Mouse (Mus musculus) heart, embryonic 14.5 days (tissue): ENCODE data around the gene Mbtps1. TPM values are rescaled to one million over a fixed set of nuclear protein-coding genes. Genes with fewer than 3 reads are reported as not detected.

Experiments
- ATAC-seq: fragments of 200-750 bp; cut with Nextera tagmentation; 2 replicates; pipeline ENCODE4 v1.8.0; 2017; ENCODE audit warnings: low read depth, moderate TSS enrichment; ENCODE audit not compliant: insufficient number of reproducible peaks, insufficient read depth, low FRiP score
- H3K27ac ChIP-seq, 2 experiments: fragments of 200-500 bp in 1 of 2; fragments of 300-500 bp in 1 of 2; sonication (generic) in 1 of 2; replicated peaks in 1 of 2; 2 replicates each; pipeline ENCODE4 v1.5.1; 2012 to 2014; ENCODE audit warnings: low read depth in 2 of 2, low read length in 2 of 2, control low read depth in 1 of 2, mild to moderate bottlenecking in 1 of 2, mixed read lengths in 1 of 2; ENCODE audit not compliant: control insufficient read depth in 1 of 2, insufficient read depth in 1 of 2
- H3K27me3 ChIP-seq: fragments of 300-500 bp; sonication (generic); 2 replicates; pipeline ENCODE4 v1.6.1; 2014; ENCODE audit warnings: mild to moderate bottlenecking, low read length, control low read depth; ENCODE audit not compliant: control insufficient read depth, insufficient read depth
- H3K36me3 ChIP-seq: fragments of 300-500 bp; sonication (generic); 2 replicates; pipeline ENCODE4 v1.6.1; 2014; ENCODE audit warnings: mild to moderate bottlenecking, control low read depth, low read length, mixed read lengths; ENCODE audit not compliant: control insufficient read depth, insufficient read depth
- H3K4me1 ChIP-seq, 2 experiments: fragments of 200-500 bp in 1 of 2; fragments of 300-500 bp in 1 of 2; sonication (generic) in 1 of 2; 2 replicates each; pipeline ENCODE4 v1.6.1; 2012 to 2014; ENCODE audit warnings: low read length in 2 of 2, control low read depth in 1 of 2, mixed read lengths in 1 of 2; ENCODE audit not compliant: control insufficient read depth in 2 of 2, insufficient read depth in 2 of 2
- H3K4me2 ChIP-seq: fragments of 300-500 bp; sonication (generic); 2 replicates; pipeline ENCODE4 v1.6.1; 2014; ENCODE audit warnings: mild to moderate bottlenecking, low read length
- H3K4me3 ChIP-seq, 2 experiments: fragments of 200-500 bp in 1 of 2; fragments of 300-500 bp in 1 of 2; sonication (generic) in 1 of 2; 2 replicates each; pipeline ENCODE4 v1.5.1; 2012 to 2014; ENCODE audit warnings: low read length in 2 of 2, mild to moderate bottlenecking in 2 of 2, control low read depth in 1 of 2, low read depth in 1 of 2, moderate library complexity in 1 of 2; ENCODE audit not compliant: control insufficient read depth in 1 of 2, insufficient read depth in 1 of 2
- H3K9ac ChIP-seq: fragments of 300-500 bp; sonication (generic); 2 replicates; pipeline ENCODE4 v1.6.1; 2014; ENCODE audit warnings: mild to moderate bottlenecking, low read length
- H3K9me3 ChIP-seq: fragments of 300-500 bp; sonication (generic); 2 replicates; pipeline ENCODE4 v1.6.1; 2016; ENCODE audit warnings: low read length, control low read depth; ENCODE audit not compliant: control insufficient read depth
- WGBS: fragments of 180-500 bp; shearing (Covaris S2); extraction: QIAGEN DNeasy Blood & Tissue Kit; methylation state at CpG from one replicate; pipeline ENCODE4 v1.1.7; 2014; 5-methylcytosine and 5-hydroxymethylcytosine counted together
- polyA plus RNA-seq: library from polyadenylated mRNA; unstranded; fragments of >200 nt; fragmentation: Nextera tagmentation; extraction: Ambion mirVana; gene quantifications from 2 replicates; pipeline ENCODE4 v1.2.1, GENCODE M21; 2014

Mbtps1 gene
- polyA plus RNA-seq, 1 experiment from 2014 or later = 62.5 TPM

GRCm38 (mm10) chr8:119502111-119502510, 56.4 kb downstream of the Mbtps1 start:
- WGBS = 32% methylated on average over 4 of the region's 4 CpGs
- Histone ChIP-seq H3K9ac (no peak overlapping the region), H3K27me3 (peaks cover 3% of the 10 kb centered on the region; the same call in 1 of the 2 replicates)

GRCm38 (mm10) chr8:119501598-119501997, 56.9 kb downstream of the Mbtps1 start, which contains the start of gene Slc38a8:
Slc38a8 (minus strand) TSS chr8:119501698.
- Histone ChIP-seq H3K36me3 (0 out of 2 replicates have a peak, but pooled peaks cover 5% of the 10 kb centered on the region), H3K9ac (no peak within 1 kb of the TSS), H3K4me3 (no peak within 1 kb of the TSS), H3K4me1 (peaks cover 9 to 11% of the 10 kb centered on the region in 2 experiments; a peak in 3 of 4 replicates), H3K27ac (no peak within 1 kb of the TSS), H3K4me2 (no peak within 1 kb of the TSS), H3K27me3 (peaks cover 3% of the 10 kb centered on the region; the same call in 1 of the 2 replicates), H3K9me3 (no peaks in the 10 kb centered on the region)
- ATAC-seq = no peak
- 55% methylated on average over 5 of the region's 5 CpGs for WGBS

More at GRCm38 (mm10) chr8:119502111-119502510, 56.4 kb downstream of the Mbtps1 start:
- Histone ChIP-seq H3K9me3 (no peaks in the 10 kb centered on the region), H3K4me1 (peaks cover 9 to 11% of the 10 kb centered on the region in 2 experiments; a peak in 3 of 4 replicates), H3K27ac (no peak overlapping the region), H3K4me3 (no peak overlapping the region), H3K4me2 (no peak overlapping the region), H3K36me3 (peaks cover 8% of the 10 kb centered on the region)
- no peak for ATAC-seq

- Histone ChIP-seq H3K9me3 (no peaks in the 10 kb centered on the region), H3K27me3 (peaks cover 3% of the 10 kb centered on the region; the same call in 1 of the 2 replicates), H3K4me3 (no peak overlapping the region), H3K4me1 (peaks cover 5 to 11% of the 10 kb centered on the region in 2 experiments; a peak in 2 of 4 replicates), H3K27ac (no peak overlapping the region), H3K36me3 (no peaks in the 10 kb centered on the region), H3K4me2 (no peak overlapping the region), H3K9ac (no peak overlapping the region)
- ATAC-seq = no peak
- 69% methylated on average over 2 of the region's 2 CpGs for WGBS
These were observed 58.7 kb downstream of the Mbtps1 start for GRCm38 (mm10) chr8:119499836-119500235.

DNA sequence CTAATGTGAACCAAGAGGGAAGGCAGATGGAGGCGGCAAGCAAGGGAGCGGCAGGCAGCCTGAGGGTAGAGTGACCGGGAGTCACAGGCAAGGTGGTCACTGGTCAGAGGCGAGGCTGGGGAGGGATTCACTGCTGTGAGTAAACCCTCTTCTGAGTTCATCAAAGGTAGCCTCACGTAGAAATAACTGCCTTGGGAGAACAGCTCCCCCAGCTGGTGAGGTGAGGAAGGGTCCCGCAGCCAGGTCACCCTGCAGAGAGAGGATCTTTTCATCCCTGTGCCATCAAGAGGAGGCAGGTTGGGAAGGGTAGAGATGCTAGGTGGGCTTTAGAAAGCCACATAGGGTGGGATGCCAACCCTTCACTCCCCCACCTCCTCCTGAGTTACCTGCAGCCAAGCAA, 61.7 kb downstream of the Mbtps1 start:
- peaks cover 11% of the 10 kb centered on the region; the same call in 1 of the 2 replicates for H3K27me3 ChIP-seq
- no peak overlapping the region for H3K4me2 ChIP-seq
- H3K4me1 ChIP-seq = no peaks in the 10 kb centered on the region; a peak in 1 of 4 replicates
- no peak overlapping the region for H3K4me3 ChIP-seq
- H3K9me3 ChIP-seq = no peaks in the 10 kb centered on the region
- whole genome bisulfite sequencing = 24% methylated on average over 6 of the region's 6 CpGs
- H3K9ac ChIP-seq = no peak overlapping the region
- no peaks in the 10 kb centered on the region for H3K36me3 ChIP-seq
- H3K27ac ChIP-seq = no peak overlapping the region
- no peak for ATAC-seq

GRCm38 (mm10) chr8:119487093-119487492, 71.4 kb downstream of the Mbtps1 start:
- 74% methylated on average over 7 of the region's 7 CpGs for WGBS
- Histone ChIP-seq H3K4me2 (no peak overlapping the region), H3K9ac (no peak overlapping the region)

GRCm38 (mm10) chr8:119484145-119484896, 74.2 kb downstream of the Mbtps1 start:
- Histone ChIP-seq H3K27ac (no peak overlapping the region), H3K4me2 (no peak overlapping the region), H3K9me3 (no peaks in the 10 kb centered on the region), H3K9ac (no peak overlapping the region), H3K4me3 (no peak overlapping the region), H3K4me1 (no peaks in the 10 kb centered on the region; a peak in 1 of 4 replicates), H3K27me3 (no peaks in the 10 kb centered on the region; the same call in 1 of the 2 replicates), H3K36me3 (no peaks in the 10 kb centered on the region)
- WGBS = 75% methylated on average over 11 of the region's 11 CpGs
- no peak for ATAC-seq

More at GRCm38 (mm10) chr8:119487093-119487492, 71.4 kb downstream of the Mbtps1 start:
- H3K9me3 ChIP-seq = no peaks in the 10 kb centered on the region
- H3K27me3 ChIP-seq = peaks cover 4% of the 10 kb centered on the region
- H3K36me3 ChIP-seq = no peaks in the 10 kb centered on the region
- H3K4me3 ChIP-seq = no peak overlapping the region
- peaks cover 12 to 14% of the 10 kb centered on the region in 2 experiments for H3K4me1 ChIP-seq
- no peak overlapping the region for H3K27ac ChIP-seq
- no peak for ATAC-seq

GRCm38 (mm10) chr8:119478684-119479083, 79.9 kb downstream of the Mbtps1 start:
- 32% methylated on average over 5 of the region's 5 CpGs for WGBS
- Histone ChIP-seq H3K4me3 (no peak overlapping the region), H3K36me3 (no peaks in the 10 kb centered on the region), H3K4me2 (no peak overlapping the region), H3K4me1 (no peaks in the 10 kb centered on the region), H3K27me3 (no peaks in the 10 kb centered on the region; the same call in 1 of the 2 replicates), H3K27ac (no peak overlapping the region), H3K9ac (no peak overlapping the region), H3K9me3 (no peaks in the 10 kb centered on the region)
- no peak for ATAC-seq
